Mouse (Mus musculus) bone marrow macrophage, adult 2 months (primary cell): ENCODE results near the gene Gmcl1.

Experiments used
- CTCF ChIP-seq: IDR thresholded peaks from 2 replicates; pipeline ENCODE4 v1.5.1; 2012; ENCODE audit warnings: low read depth, mild to moderate bottlenecking, low read length, moderate library complexity
- POLR2A ChIP-seq: IDR thresholded peaks from 2 replicates; pipeline ENCODE4 v1.6.1; 2012; ENCODE audit warnings: mild to moderate bottlenecking, low read depth, low read length, borderline replicate concordance

DNA sequence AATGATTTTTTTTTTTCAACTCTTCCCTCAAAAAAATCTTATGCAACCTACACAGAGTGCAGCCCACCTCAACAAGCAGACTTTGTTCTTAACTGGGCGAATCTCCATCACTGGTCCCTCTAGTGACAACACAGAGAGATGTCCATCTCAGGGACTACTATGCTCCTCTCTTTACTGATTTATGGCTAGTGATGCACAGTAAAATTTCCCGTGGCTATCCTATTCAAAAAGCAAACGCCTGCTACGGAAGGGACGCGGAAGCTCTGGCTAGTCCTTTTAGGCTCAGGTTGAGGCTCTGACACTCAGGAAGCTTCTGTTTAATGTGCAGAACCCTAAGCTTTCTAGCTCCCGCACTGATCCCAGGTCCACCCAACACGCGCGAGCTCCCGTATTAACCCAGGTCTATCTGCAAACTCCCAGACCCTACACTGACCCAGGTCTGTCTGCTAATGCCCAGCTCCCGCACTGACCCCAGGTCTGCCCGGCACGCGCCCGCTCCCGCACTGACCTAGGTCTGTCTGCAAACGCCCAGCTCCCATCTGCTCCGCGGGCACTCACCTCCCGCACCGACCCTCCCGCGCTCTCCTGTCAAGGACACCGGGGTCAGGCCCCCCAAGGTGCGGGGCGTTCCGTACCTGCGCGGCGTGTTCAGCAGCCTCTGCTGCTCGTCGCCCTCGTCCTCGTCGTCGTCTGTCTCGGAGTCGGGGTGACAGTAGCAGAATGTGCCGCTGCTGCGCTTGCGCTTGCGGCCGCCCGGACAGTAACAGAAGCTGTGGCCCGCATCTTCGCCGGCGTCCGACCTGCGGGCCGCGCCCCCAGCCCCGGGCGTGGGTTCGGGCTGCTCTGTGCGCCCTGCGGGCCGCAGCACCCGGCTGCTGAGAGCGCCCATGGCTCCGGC lies 658 bp downstream of the Gmcl1 start:
- TF ChIP-seq POLR2A (no peak), CTCF (no peak)
